Mouse (Mus musculus): Measurements from ENCODE around the gene 1700123O20Rik. TPM values are rescaled to one million over a fixed set of nuclear protein-coding genes. Genes with fewer than 3 reads are reported as not detected.

1700123O20Rik gene
- polyA plus RNA-seq, 1 experiment, result 47.0 TPM

GRCm38 (mm10) chr14:54735221-54735620 lies 49.2 kb downstream of the 1700123O20Rik start:
- Histone ChIP-seq H3K36me3 (ENCODE audit: control insufficient read depth, insufficient read depth, low read length) (no peaks in the 10 kb centered on the region), H3K4me3 (ENCODE audit: control insufficient read depth, low read depth, low read length) (peak overlapping the region; percentile 75), H3K27ac (ENCODE audit: control insufficient read depth, insufficient read depth, low read depth, low read length) (no peak overlapping the region), H3K27me3 (ENCODE audit: control insufficient read depth, insufficient read depth, low read length) (no peaks in the 10 kb centered on the region), H3K4me1 (ENCODE audit: control insufficient read depth, insufficient read depth, low read length) (no peaks in the 10 kb centered on the region; the same call in 1 of the 2 replicates)
- TF ChIP-seq POLR2A (IDR thresholded peaks at IDR 0.05; ENCODE audit: control insufficient read depth, low read depth, low read length) (no peak), CTCF (IDR thresholded peaks at IDR 0.05; ENCODE audit: control insufficient read depth, insufficient read depth, insufficient replicate concordance, low read depth, low read length) (no peak)

- Histone ChIP-seq H3K27me3 (ENCODE audit: control insufficient read depth, insufficient read depth, low read length) (no peaks in the 10 kb centered on the region), H3K36me3 (ENCODE audit: control insufficient read depth, insufficient read depth, low read length) (no peaks in the 10 kb centered on the region), H3K4me3 (ENCODE audit: control insufficient read depth, low read depth, low read length) (no peak overlapping the region), H3K27ac (ENCODE audit: control insufficient read depth, insufficient read depth, low read depth, low read length) (no peak overlapping the region), H3K4me1 (ENCODE audit: control insufficient read depth, insufficient read depth, low read length) (no peaks in the 10 kb centered on the region; the same call in 1 of the 2 replicates)
- TF ChIP-seq POLR2A (IDR thresholded peaks at IDR 0.05; ENCODE audit: control insufficient read depth, low read depth, low read length) (no peak), CTCF (IDR thresholded peaks at IDR 0.05; ENCODE audit: control insufficient read depth, insufficient read depth, insufficient replicate concordance, low read depth, low read length) (no peak)
Observed at GRCm38 (mm10) chr14:54736555-54737552, 50.8 kb downstream of the 1700123O20Rik start.

DNA sequence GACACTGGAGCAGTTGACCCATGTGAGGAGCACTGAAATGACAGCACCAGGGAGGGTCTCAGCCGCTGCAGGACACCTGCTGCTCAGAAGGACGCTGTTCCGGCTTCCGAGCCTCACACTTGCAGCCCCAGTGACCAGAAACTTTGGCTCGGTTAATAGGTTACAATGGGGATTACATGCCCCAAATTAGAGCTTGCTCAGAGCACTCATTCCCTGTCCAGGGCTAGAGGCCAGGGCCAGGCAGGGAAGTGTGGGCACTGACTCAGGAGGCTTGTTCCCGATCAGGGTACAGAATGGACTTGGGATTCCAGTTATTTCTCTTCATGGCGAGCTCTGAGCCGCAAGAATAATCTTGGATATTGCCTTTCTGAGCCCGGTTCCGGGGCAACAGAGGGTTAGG lies 51.6 kb downstream of the 1700123O20Rik start:
- H3K4me3 ChIP-seq (ENCODE audit: control insufficient read depth, low read depth, low read length), result no peak overlapping the region
- no peak overlapping the region for H3K27ac ChIP-seq (ENCODE audit: control insufficient read depth, insufficient read depth, low read depth, low read length)
- H3K4me1 ChIP-seq (ENCODE audit: control insufficient read depth, insufficient read depth, low read length), result peaks cover 2% of the 10 kb centered on the region
- no peaks in the 10 kb centered on the region for H3K36me3 ChIP-seq (ENCODE audit: control insufficient read depth, insufficient read depth, low read length)
- no peaks in the 10 kb centered on the region for H3K27me3 ChIP-seq (ENCODE audit: control insufficient read depth, insufficient read depth, low read length)
- TF ChIP-seq CTCF (IDR thresholded peaks at IDR 0.05; ENCODE audit: control insufficient read depth, insufficient read depth, insufficient replicate concordance, low read depth, low read length), result no peak
- TF ChIP-seq POLR2A (IDR thresholded peaks at IDR 0.05; ENCODE audit: control insufficient read depth, low read depth, low read length), result no peak

Other genes starting within 250 kb of the 1700123O20Rik start
- 13.8 and 15.6 TPM in 2 replicates for gene Lrp10, start 222.1 kb upstream of the 1700123O20Rik start, polyA plus RNA-seq (2012; rRNA removed)
- gene Rem2, start 210.1 kb upstream of the 1700123O20Rik start, polyA plus RNA-seq (2012; rRNA removed), result 0.25 and 0.28 TPM in 2 replicates
- gene Prmt5, start 168.7 kb upstream of the 1700123O20Rik start, polyA plus RNA-seq (2012; rRNA removed), result 17.5 and 19.0 TPM in 2 replicates
- gene Haus4, start 131.6 kb upstream of the 1700123O20Rik start, polyA plus RNA-seq (2012; rRNA removed), result 107 and 125 TPM in 2 replicates
- gene Ajuba, start 108.7 kb upstream of the 1700123O20Rik start, polyA plus RNA-seq (2012; rRNA removed), result 10.0 and 12.5 TPM in 2 replicates
- gene 4931414P19Rik, start 80.2 kb upstream of the 1700123O20Rik start, polyA plus RNA-seq (2012; rRNA removed), result 2.1 and 3.5 TPM in 2 replicates
- 87.4 and 106 TPM in 2 replicates for gene Psmb5, start 68.2 kb upstream of the 1700123O20Rik start, polyA plus RNA-seq (2012; rRNA removed)
- gene Psmb11, start 64.8 kb upstream of the 1700123O20Rik start, polyA plus RNA-seq (2012; rRNA removed), result 0.04 and 0.38 TPM in 2 replicates
- gene Gm17606, start 45.3 kb upstream of the 1700123O20Rik start, polyA plus RNA-seq (2012; rRNA removed), result not detected in 2 replicates
- gene Cdh24, start 44.9 kb upstream of the 1700123O20Rik start, polyA plus RNA-seq (2012; rRNA removed), result 9.9 and 10.2 TPM in 2 replicates
- 117 and 121 TPM in 2 replicates for gene Acin1, start 715 bp downstream of the 1700123O20Rik start, polyA plus RNA-seq (2012; rRNA removed)
- 0.22 and 0.32 TPM in 2 replicates for gene Gm29776, start 12.6 kb downstream of the 1700123O20Rik start, polyA plus RNA-seq (2012; rRNA removed)
- 0.22 and 0.32 TPM in 2 replicates for gene Cebpe, start 26.0 kb downstream of the 1700123O20Rik start, polyA plus RNA-seq (2012; rRNA removed)
- gene Slc7a8, start 95.7 kb downstream of the 1700123O20Rik start, polyA plus RNA-seq (2012; rRNA removed), result 18.8 and 27.5 TPM in 2 replicates
- 9.1 and 9.5 TPM in 2 replicates for gene Rnf212b, start 127.9 kb downstream of the 1700123O20Rik start, polyA plus RNA-seq (2012; rRNA removed)
- 94.0 and 97.4 TPM in 2 replicates for gene Homez, start 184.7 kb downstream of the 1700123O20Rik start, polyA plus RNA-seq (2012; rRNA removed)
- 5.4 TPM in 2 replicates for gene Ppp1r3e, start 191.3 kb downstream of the 1700123O20Rik start, polyA plus RNA-seq (2012; rRNA removed)
- 29.4 and 31.2 TPM in 2 replicates for gene Bcl2l2, start 197.2 kb downstream of the 1700123O20Rik start, polyA plus RNA-seq (2012; rRNA removed)
- 2.0 and 2.2 TPM in 2 replicates for gene Gm20521, start 197.2 kb downstream of the 1700123O20Rik start, polyA plus RNA-seq (2012; rRNA removed)
- gene Pabpn1, start 206.3 kb downstream of the 1700123O20Rik start, polyA plus RNA-seq (2012; rRNA removed), result 341 and 429 TPM in 2 replicates
- gene Slc22a17, start 226.9 kb downstream of the 1700123O20Rik start, polyA plus RNA-seq (2012; rRNA removed), result 27.3 and 27.8 TPM in 2 replicates
- gene Efs, start 239.9 kb downstream of the 1700123O20Rik start, polyA plus RNA-seq (2012; rRNA removed), result 1.6 and 1.7 TPM in 2 replicates
- gene Il25, start 246.5 kb downstream of the 1700123O20Rik start, polyA plus RNA-seq (2012; rRNA removed), result not detected in 2 replicates